Mouse (Mus musculus): ENCODE data around the gene Fermt2. TPM values are rescaled to one million over a fixed set of nuclear protein-coding genes. Genes with fewer than 3 reads are reported as not detected.

The Fermt2 gene
- total and polyA plus RNA-seq, 3 experiments, result 11.5 to 114 (median 77.1) TPM

GRCm38 (mm10) chr14:45464036-45465035 lies 65.6 kb downstream of the Fermt2 start:
- no peak for DNase-seq

- DNase-seq, result peak; percentile 78
Measured at GRCm38 (mm10) chr14:45463599-45463998, 66.3 kb downstream of the Fermt2 start.

GRCm38 (mm10) chr14:45462875-45463475 lies 66.9 kb downstream of the Fermt2 start:
- DNase-seq, result no peak

- DNase-seq, result no peak
Measured at GRCm38 (mm10) chr14:45462374-45462773, 67.5 kb downstream of the Fermt2 start.

GRCm38 (mm10) chr14:45461945-45462344 lies 68.0 kb downstream of the Fermt2 start:
- DNase-seq, result no peak

GRCm38 (mm10) chr14:45460491-45460890 lies 69.4 kb downstream of the Fermt2 start:
- DNase-seq, result no peak

GRCm38 (mm10) chr14:45459877-45460276 lies 70.0 kb downstream of the Fermt2 start:
- no peak for DNase-seq

GRCm38 (mm10) chr14:45457003-45457402 lies 72.9 kb downstream of the Fermt2 start:
- DNase-seq, result no peak

GRCm38 (mm10) chr14:45456502-45456846 lies 73.4 kb downstream of the Fermt2 start:
- no peak for DNase-seq

- no peak for DNase-seq
Measured at GRCm38 (mm10) chr14:45455651-45456501, 74.0 kb downstream of the Fermt2 start.

- no peak for DNase-seq
Measured at GRCm38 (mm10) chr14:45453538-45454233, 76.2 kb downstream of the Fermt2 start.

- peak; percentile 28 for DNase-seq
Measured at GRCm38 (mm10) chr14:45452861-45453512, 76.9 kb downstream of the Fermt2 start.

- no peak for DNase-seq
Measured at GRCm38 (mm10) chr14:45452148-45452547, 77.8 kb downstream of the Fermt2 start.

- DNase-seq, result no peak
Measured at GRCm38 (mm10) chr14:45451090-45451489, 78.8 kb downstream of the Fermt2 start.

GRCm38 (mm10) chr14:45446777-45447176 lies 83.1 kb downstream of the Fermt2 start:
- no peak for DNase-seq

GRCm38 (mm10) chr14:45445445-45445844 lies 84.5 kb downstream of the Fermt2 start:
- DNase-seq, result no peak

- no peak for DNase-seq
Measured at GRCm38 (mm10) chr14:45444870-45445269, 85.0 kb downstream of the Fermt2 start.

- no peak for DNase-seq
Measured at GRCm38 (mm10) chr14:45442781-45443560, 86.9 kb downstream of the Fermt2 start.

- no peak for DNase-seq
Measured at GRCm38 (mm10) chr14:45441291-45441690, 88.6 kb downstream of the Fermt2 start.

- no peak for DNase-seq
Measured at GRCm38 (mm10) chr14:45439387-45439786, 90.5 kb downstream of the Fermt2 start.

Measured in adrenal gland, adult 2 months (tissue).